Mouse (Mus musculus) liver, embryonic 14.5 days (tissue): ENCODE results near the gene B3gnt9.
"Not testable (repeated sequence)": the region's sequence is repeated elsewhere in the genome, so short reads cannot be mapped to it uniquely, and the experiment has no call there.

Experiments used
- CTCF ChIP-seq: IDR thresholded peaks from 2 replicates; pipeline ENCODE4 v1.5.1; 2016; ENCODE audit warnings: antibody characterized with exemption, low read depth, control low read depth
- EP300 ChIP-seq: IDR thresholded peaks from 2 replicates; pipeline ENCODE4 v1.6.1; 2016; ENCODE audit warnings: antibody characterized with exemption, low read depth

DNA sequence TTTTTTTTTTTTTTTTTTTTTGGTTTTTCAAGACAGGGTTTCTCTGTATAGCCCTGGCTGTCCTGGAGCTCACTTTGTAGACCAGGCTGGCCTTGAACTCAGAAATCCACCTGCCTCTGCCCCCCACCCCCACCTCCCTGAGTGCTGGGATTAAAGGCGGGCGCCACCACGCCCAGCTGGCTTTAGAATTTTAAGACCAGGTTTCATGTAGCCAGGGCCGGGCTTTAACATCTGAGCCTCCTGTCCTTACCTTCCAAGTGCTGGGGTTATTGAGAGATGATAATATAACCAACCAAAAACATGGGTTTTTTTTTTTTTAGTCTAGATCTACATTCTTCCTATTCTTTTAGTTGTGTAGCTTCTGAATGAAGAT is 22.6 kb downstream of the B3gnt9 start:
- not testable (repeated sequence) for TF ChIP-seq EP300, CTCF
